Mouse (Mus musculus) urinary bladder, adult 18-20 months (tissue): ENCODE results near the gene Pcdh7.
"Not testable (repeated sequence)": the region's sequence is repeated elsewhere in the genome, so short reads cannot be mapped to it uniquely, and the experiment has no call there.

ENCODE experiments used
- DNase-seq, 2 experiments: peaks; one replicate each; pipeline ENCODE4 v3.0.0; 2022; ENCODE audit warnings: low spot score in 2 of 2, mixed read lengths in 2 of 2

Gene Pcdh7

DNA sequence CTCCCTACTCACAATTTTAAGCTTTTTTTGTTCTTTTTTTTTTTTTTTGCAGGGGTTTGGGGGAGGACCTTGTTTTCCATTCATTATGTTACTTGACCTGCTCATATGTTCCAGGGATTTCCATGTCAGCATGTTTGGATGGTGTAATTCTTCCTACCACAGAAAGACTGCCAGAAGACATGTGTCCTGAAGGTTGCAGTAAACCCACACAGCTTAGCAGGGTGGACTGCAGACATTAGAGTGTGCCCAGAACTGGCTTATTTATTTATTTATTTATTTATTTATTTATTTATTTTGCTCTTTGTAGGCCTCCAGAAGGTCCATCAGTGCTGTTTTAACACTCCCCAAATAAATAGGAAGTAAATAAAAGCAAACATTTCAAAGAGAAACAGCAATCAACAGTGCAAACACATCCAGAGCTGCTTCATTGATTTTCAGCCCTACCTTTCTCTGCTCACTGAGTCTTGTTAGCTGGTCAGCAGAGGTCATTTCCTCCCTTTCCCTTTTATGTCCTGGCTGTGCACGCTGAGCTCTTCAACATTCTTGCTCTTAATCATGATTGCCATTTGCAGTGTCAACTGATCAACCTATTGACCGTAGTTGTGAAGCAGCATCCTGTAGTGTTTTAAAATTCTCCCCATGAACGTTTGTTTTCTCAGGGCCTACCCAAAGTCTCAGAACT, 401.3 kb downstream of the Pcdh7 start:
- no peak for DNase-seq

DNA sequence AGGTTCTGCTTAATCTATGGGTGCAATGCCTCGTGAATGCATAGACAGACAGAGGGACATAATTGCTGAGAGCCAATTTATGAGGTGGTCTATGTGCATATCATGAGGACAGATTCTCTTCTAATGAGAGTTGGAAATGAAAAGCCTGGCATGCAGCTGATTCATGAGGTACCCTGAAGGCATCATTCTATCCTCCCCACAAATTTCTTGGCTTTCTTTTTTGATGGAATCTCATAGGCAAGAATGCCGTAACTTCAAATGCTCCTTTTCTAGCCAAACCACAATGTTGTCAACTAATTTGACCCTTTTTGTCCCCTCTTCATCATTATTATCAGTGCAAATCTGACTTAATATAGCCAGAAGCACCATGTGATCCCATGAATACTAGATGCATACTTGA, 426.1 kb downstream of the Pcdh7 start:
- DNase-seq = no peak

DNA sequence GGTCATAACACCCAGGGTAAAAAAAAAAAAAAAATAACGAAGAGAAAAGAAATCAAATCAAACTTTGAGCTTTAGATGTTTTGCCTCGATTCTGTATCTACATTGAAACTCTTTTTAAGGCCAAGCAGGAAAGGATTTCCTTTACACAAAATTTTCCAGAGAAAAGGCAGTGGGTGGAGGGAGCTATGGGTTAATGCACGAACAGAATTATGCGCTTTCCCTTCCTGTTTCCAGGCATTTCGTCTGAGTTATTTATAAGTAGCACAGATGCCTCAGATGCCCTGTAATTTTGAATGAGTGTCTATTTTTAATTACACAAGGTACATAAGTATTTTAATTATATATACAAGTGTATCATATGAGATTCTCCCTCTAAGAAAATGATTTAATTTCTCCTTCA, 436.2 kb downstream of the Pcdh7 start:
- DNase-seq = no peak

DNA sequence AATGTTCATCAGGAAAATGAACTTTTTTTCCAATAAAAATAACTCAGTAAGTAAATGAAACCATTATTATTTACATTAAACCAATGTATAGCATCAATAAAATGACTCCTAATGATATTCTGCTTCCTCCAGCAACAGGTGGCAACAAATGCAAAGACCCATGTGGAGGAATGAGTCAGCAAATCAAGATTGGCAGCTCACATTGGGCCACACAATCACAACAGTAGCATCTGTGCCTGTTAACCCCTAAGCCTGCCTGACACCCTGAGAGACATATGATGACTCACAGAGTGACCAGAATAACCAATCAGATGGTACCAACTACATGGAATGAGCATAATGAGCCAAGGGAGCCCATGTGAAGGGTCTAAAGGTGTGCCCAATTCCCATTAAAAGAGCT, 454.5 kb downstream of the Pcdh7 start:
- no peak for DNase-seq

DNA sequence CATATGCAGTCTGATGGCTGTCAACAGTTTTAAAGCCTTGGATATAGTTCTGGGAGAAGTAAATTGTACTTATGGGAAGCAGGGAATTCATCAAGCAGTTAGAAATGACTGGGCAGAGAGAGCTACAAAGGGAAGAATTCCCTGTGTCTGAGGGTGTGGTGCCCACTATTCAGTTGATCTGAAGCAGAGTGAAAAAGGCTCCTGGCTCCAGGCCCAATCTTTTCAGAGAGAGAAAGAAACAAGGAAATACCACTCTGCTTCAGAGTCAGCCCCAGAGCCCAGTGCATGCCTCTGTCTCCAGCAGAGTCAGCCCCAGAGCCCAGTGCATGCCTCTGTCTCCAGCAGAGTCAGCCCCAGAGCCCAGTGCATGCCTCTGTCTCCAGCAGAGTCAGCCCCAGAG, 456.6 kb downstream of the Pcdh7 start:
- not testable (repeated sequence) for DNase-seq

DNA sequence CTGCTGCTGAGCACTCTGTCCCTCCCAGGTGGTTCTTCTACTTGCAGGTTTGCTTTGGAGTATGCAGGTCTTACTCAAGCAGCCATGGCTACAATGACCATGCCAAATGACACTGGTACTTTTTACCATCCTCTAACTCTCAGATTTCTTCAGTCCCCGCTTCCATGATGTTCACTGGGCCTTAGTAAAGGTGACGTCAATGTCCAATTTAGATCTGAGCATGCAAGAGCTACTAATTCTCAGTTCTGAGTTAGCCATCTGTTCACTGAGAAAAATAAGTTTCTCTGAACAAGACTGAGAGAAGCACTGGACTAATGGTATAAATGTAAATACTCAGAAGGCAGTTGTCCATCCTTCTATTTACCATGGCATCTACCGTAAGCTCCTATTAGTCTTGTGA, 457.8 kb downstream of the Pcdh7 start:
- DNase-seq = no peak
